Mouse (Mus musculus) spleen, postnatal 10 days (tissue): ENCODE measurements at regions not wholly inside any gene's neighbourhood (a gene's known extent, or its start where the extent isn't known, plus 50 kb on each side); places are given as distances from the start of the nearest gene placed in this dataset.

ENCODE experiments used
- DNase-seq, 2 experiments: peaks; one replicate each; pipeline ENCODE4 v3.0.0; 2021 to 2022; ENCODE audit warnings: low spot score in 2 of 2

DNA sequence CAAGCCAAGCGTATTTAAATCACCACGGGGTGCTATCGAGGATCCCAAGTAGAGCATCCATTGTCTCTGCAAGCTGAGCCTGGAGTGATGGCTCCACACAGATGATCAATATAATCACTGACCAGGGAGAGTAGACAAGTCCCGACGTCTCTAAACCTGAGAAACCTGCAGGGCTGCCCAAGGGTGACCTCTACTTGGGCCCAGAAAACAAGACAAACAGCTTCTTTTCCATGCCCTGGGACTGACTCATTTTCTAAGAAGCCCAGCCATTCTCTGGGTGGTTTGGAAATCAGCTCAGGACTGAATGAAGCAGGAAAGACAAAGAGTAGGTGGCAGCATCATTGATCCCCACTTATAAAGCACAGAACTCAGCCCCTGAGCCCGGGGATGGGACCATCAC, 221.5 kb downstream of the 4933412E24Rik start:
- no peak for DNase-seq

DNA sequence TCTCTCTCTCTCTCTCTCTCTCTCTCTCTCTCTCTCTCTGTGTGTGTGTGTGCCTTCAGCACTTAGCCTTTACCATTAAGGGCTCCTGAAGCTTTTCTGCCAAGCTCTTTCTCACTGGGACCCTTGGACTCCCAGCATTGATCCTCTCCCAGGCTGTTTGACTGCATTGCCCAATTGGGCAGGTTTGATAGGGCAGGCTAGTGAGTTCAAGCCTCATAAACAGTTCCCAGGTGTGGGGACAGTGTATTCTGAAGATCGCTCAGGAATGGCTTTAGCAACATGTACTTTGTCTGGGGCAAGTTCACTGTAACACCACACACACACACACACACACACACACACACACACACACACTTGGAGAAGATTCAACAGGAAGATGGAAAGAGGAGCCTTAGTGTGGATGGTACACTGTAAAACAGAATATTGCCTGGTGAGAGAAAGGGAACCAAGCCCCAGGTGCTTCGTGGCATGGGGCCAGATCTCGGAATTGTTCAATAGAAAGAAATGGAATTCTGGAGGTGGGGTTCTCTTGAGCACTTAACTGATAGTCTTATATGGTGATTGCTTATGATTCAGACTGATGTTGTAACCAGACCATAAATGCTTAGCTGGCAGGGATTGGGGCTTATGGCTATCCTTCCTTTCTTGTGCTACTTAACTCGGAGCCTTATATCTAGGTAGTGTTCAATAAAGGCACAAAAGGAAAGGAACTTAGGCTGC, 229.5 kb downstream of the 4933412E24Rik start:
- DNase-seq = no peak

DNA sequence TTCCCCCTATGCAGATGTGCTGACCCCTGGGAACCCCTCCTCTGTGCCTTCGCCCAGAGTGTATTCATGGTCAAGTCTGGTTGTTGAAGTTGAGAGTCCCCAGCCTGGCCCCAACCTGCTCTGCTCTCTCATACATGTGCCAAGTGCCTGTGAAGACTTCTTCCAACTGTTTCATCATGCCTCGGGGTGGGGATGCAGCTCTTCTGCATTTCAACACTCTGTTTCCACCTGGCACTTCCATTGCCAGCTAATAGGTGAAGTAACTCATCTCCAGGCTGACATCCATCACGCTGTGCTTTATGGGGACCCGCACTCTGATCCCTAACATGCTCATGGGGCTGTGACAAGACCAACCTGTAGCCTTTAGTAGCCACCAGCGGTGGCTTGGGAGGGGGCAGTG, 230.4 kb downstream of the 4933412E24Rik start:
- DNase-seq = no peak

DNA sequence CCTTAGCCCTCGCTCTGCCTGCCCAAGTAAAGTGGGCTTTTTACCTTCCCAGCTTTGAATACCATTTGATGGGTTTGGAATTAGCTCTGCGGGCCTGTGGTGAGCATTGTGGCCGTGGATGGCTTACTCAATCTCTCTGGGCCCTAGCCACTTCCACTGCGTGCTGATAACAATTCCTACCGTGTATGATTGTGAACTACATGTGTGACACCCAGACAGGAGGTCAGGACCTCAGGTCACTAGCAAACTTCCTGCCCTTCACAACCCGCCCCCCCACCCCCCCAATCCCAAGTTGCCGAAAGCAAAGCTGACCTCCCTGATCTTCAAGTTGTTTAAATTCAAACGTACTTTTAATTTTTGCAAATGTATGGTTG, 231.9 kb downstream of the 4933412E24Rik start:
- DNase-seq = no peak

DNA sequence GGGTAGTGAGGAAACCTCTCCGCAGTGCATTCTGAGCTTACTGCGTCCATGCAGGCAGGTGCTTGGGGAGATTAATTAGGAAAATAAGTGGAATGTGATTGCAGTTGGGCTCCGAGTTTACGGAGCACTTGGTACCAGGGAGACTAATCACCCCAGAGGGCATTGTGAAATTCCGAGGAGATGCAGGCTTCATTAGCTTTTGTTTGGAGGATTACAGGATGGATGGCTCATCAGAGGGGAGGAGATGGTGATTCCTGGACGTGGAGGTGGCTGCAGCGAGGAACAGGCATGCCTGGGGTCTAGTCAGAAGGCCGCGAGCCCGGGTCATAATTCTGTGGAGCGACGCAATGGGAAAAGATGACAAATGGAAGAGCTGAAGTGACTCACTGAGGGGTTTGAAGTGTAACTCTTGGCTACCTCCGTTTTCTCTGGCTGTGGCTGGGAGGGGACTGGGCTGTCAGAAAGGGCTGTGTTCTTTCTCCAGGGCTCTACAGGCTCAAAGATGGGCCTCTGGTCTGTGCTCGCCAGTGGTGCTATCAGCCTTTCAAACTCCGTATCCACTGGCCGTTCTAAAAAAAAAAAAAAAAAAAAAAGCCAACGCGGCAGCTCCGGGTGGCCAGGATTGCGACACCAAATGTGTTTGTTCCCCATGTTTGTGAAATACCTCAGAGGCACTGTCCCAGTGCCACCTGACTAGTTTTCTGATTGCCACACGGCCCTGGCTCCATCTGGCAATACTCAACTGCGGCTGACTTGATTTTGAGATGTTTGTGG, 232.4 kb downstream of the 4933412E24Rik start:
- no peak for DNase-seq

DNA sequence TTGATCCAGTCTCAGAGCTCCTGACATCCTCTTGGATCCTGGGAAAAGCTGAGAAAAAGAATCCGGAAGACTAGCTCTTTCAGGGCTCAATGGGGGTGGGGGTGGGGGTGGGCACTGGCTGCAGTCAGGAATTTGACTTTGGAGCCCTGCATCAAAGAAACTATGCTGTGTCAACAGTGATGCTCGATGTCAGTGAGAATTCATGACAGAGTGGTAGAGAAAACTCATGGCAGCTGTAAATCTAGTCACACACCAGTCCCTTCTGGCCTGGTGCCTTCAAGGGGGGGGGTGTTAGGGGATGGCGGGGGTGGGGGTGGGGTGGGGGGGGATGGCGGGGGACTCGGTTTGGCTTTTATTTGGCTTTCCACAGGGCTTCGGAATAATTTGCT, 233.0 kb downstream of the 4933412E24Rik start:
- no peak for DNase-seq

DNA sequence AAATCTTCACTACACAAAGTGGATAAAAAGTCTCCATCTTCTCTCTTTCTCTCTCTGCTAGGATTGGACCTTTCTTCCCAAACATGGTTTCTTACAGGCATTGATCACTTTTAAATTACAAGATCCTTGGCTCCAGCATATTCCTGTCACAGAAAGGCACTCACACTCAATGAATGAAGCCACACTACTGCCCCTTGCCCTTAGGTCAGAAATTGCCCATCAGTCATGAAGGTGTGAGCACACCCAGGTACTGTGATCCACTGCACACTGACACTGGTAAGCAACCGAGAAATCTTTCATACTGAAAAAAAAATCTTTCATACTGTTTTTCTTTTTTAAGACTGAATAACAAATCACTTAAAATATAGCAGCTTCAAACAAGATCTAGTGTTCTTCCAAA, 235.9 kb downstream of the 4933412E24Rik start:
- no peak for DNase-seq

DNA sequence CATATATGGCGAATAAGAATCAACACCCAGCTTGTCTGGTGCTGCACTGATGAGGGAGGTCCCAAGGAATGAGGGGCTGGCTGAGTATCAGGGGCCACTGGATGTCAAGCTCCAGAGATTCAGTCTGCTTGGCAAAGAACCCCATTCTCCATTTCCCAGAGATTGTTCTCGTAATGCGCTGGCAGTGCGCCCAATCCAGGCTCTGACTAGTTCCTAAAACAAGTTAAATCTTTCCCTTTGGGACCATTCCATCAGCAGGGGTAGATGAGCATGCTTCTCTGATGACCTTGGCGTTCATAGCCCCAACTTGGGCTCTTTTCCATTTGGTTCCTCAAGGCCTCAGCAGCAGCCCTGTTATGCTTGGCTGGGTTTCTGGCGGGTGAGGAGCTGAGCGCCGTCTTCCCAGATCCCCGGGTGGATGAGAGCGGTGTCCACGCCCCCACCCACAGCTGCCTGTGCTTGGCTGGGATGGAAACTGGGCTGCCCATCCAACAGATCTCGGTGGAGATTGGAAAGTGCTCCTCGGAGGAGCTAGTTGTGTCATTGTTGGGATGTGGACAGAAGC, 239.0 kb downstream of the 4933412E24Rik start:
- DNase-seq = peak in 1 of 2 experiments; percentile 38

DNA sequence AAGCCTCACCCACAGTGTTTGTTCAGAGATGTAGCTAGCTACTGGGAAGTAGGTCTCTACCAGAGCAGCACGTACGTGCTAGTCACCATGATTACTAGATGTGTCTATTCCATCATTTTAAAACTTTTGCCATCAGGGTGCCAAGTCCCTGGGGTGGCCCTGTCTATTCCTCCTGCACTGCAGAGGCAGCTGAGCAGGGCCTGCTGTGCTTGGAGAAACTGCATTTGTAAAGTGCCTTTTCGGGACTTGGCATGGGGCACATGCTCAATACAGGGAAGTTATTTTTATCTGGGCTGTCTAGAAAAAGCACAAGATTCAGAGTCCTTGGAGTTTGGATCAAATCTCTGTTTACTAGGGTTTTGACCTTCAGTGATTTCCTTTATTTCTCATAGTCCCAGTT, 240.6 kb downstream of the 4933412E24Rik start:
- no peak for DNase-seq

DNA sequence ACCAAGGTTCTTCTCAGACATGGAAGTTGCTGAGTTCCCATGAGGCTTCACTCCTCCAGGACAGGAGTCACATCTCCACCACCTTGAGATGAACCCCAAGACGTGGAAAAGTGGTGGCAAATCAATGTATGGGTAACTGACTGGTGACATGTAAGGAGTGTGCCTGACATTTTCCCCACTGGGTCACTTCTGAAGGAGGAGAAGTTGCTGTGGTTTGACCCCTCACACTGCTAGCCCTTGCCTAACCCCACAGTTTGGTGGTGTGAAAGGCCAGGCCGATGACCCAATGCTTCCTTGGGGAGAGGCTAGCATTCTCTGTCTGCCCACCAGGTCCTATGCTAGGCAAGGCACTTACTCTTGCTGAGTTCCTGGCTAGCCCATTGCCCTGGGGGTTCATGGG, 242.4 kb downstream of the 4933412E24Rik start:
- no peak for DNase-seq

DNA sequence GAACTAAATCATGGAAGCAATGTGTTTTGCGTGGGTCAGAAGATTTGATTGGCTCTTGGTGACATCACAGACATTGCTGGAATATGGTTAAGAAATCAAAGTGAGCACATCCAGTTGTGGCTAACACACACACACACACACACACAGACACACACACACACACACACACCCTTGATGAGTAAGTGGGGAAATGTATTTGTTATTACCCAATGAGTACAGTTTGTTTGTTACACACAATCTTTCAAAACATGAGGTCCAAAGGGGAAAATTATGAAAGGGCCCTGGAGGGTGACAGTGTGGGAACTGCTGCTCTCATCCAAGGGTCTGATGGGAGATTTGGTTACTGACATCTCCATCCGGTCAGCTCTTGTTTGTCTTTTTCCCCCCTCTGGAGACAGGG, 243.8 kb downstream of the 4933412E24Rik start:
- no peak for DNase-seq

DNA sequence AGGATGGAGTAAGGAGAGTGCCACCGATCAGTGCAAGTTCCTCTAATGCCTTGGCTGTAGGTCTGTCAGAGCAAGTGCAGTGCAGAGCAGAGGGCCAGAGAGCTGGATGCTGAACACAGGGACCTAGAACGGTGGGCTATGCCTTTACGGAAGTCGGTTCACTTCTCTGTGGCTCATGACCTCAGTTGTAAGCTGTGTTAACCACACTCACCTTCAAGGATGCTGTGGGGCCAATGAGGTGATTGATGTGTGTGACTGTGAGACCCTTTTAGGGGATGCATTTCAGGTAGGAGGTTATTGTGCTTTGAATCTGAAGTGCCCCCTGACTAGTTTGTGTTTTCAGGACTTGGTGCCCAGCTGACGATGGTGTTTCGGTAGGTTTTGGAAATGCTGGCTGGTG, 254.4 kb downstream of the 4933412E24Rik start:
- DNase-seq = no peak

DNA sequence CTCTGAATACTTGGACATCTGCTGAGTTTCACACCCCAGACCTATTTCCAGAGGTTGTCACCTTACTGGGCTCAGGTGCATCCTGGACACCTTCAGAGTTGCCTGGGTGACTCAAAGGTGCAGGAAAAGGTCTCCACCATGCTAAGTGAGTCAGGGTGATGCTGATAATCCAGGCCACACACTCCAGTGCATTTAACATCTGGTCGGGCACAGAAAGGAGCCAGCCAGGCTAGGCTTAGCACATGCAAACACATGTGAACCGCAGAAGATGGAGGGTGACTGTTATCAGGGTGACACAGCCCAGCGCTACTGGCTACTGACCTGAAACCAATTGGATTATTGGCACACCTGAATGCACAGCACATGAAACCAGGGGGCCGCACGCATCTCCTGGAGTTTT, 255.9 kb downstream of the 4933412E24Rik start:
- DNase-seq = no peak

DNA sequence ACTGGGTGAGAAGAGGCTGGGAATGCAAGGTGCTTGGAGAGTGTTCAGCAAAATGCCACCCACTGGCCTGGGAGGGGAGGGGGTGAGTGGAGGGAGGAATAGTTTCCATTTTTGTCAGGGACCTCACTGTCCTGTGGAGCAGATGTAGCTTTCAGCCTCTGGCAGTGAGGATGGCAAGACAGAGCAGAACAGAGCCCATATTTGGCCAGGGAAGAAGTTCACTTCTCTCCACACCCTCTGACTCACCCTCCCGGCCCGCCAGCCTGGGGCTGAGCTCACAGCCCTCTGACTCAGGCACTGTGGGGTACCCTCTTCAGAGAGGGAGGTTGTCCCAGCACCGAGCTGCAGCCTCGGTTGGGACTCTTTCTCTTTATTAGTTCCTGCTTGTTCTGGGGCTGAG, 256.8 kb downstream of the 4933412E24Rik start:
- no peak for DNase-seq

DNA sequence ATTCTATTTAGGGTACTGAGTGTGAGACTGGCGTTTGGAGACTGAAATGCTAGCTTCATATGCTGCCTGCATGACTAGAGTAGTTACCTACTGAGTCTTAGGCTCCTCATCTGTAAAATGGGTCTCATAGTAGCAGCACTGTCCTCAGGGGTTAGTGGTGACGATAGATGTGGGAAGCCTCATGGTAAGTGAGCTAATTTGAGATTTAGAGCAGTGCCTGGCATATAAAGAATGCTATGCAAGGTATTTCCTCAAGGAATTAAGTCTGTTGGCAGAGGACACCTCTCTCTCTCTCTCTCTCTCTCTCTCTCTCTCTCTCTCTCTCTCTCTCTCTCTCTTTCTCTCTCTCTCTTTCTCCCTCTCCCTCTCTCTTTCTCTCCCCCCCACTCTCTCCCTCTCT, 257.4 kb downstream of the 4933412E24Rik start:
- DNase-seq = no peak

DNA sequence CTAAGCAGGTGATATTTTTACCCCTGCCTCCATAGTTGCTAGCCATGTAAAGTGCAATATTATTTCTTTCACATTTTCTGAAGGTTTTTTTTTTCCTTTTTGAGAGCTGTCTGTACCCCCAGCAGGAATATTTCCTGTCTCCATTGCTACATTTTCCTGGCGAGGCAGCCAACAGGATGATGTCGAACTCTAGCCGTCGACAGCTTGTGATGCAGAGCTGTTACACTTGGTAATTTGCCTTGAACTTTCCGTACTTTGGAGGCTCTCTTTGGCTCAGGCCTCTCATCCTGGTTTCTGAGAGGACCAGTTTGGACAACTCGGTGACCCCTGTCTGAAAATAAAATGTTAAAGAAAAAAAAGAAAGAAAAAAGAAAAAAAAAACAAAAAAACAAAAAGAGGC, 260.3 kb downstream of the 4933412E24Rik start:
- no peak for DNase-seq

DNA sequence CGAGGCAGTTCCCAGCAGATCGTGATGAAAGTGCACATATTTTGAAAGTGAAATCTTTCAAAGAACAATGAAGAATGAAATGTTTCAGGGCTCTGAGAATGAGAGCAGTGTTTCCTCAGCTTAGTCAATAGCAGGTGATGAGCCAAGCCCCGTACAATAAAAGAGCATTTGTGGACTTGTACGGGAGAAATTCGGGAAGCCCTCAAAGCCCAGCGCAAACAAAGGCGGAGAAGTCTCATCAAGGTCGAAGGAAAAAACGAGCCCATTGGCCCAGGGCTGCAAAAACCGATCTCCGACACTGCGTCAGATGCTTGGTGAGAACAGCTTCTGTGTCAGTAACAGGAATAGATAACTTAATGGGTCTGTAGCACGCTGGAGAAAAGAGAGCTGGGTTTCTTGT, 261.5 kb downstream of the 4933412E24Rik start:
- DNase-seq = no peak

DNA sequence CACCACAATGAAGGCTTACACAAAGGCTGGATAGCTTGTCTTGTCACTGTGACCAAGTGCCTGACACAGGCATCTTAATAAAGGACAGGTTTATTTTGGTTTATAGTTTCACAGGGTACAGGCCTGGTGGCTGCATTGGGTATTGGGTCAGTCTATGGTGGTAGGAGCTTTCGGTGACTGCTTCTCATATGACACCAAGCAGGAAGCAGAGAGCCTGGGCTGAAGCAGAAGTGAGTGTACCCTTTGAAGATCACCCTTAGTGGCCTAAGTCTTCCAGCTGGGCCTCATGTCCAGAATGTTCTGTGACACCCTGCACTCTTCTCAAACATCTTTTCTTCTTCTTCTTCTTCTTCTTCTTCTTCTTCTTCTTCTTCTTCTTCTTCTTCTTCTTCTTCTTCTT, 264.1 kb downstream of the 4933412E24Rik start:
- no peak for DNase-seq

DNA sequence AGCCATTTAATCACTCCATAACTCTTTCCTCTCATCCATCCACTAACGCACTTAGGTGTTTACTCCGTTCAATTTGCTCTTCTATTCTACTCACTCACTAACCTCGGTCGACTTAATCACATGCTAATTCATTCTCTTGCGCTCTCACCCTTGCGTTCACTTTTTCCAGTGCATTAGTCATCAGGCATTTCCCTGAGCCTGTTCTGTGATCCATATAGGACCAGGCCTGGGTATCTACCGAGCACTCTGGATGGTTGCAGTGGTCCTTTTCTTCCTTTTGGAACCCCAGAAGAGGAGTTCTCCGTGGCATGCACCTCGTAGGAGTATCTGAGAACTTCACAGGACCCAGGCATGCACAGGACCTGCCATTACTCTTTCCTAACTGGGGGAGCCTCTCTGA, 270.1 kb downstream of the 4933412E24Rik start:
- DNase-seq = no peak

DNA sequence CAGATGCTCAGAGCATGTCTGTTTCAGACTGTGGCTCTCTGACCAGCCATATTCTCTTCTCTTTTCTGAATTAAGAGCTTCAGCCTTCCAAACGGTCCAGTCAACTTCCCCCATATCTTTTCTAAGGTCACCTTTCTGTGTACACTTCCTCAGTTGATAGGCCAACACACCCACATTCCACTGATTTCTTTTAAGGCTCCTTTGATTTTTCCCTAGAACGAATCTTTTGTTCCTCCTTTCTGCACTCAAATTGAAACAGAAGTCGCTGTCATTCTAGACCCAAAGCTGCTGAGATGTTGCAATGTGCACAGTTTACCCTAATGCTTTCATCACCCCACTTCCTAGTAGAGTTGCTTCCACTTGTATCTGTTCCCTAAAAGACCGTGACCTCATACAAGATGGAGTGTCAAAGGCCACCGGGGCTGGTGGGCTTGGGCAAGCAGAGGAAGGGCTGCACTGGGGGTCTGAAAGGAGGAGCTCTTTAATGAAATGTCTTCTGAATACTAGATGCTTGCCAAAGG, 271.9 kb downstream of the 4933412E24Rik start:
- no peak for DNase-seq

DNA sequence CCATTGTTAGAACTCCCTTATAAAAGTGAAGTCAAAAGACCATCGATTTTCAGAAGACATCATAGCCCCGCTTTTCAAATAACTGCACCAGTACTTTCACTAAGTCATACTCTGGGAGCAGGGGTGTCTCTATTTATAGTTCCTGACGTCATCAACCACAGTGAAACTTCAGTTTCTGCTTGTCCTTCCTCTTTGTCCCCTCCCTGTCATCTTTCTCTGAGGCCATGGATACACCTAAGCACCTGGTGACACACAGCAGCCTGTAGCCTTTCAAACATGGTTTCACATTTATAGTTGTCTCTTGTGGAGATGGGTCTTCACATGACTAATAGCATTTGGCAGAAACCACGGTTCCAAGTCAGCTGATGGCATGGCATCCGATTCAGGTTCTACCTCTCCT, 277.2 kb downstream of the 4933412E24Rik start:
- DNase-seq = no peak

DNA sequence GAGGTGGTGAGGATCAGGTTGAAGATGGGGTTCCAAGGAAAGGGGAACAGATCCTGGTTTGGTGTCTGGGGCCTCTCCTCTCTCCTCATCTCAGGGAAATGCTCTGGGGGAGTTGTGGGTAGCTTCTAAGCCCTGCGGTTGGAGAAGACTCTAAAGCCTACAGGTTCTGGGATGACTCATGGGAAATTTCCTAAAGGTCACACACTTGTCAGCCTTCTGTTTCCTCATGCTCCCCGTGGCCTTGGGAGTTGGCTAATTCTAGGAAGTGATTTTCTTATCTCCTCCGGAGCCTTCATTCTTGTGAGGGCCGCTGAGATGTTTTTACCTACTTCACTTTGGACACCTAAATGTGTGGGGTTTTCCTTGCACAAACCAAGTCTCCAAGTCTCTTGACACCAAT, 279.2 kb downstream of the 4933412E24Rik start:
- no peak for DNase-seq

DNA sequence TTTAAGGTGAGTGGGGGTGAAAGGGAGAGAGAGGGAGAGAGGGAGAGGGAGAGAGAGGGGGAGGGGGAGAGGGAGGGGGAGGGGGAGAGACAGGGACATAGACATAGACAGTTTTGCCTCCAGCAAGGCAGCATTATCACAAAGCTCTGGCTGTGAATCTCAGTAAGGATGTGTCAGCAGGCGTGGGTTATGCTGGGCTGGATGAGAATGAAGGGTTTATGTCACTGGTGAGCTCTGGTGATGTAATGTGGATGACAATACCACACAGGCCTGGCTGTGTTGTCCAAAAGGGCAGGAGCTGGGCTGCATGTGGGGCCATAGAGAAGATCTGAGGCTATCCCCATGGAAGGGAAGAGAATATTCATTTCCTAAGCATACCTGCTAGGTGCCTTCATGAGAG, 282.0 kb downstream of the 4933412E24Rik start:
- DNase-seq = no peak
